Comparison of ENCODE assay signal across 16 mouse cellular contexts in genomic region chr6:106336805-106337204, GRCm38 (mm10).
"Had no signal": no experiment of that assay in that cellular context is flagged by ENCODE, and none has a peak within 500 bp of the region (broad histone marks: within the 10 kb centered on the region; RNA-seq: fewer than 3 reads in every experiment).

No protein-coding gene starts in this region.

- DNase-seq: kidney, adult 2 months; kidney, postnatal 25 days; liver, embryonic 13.5 days; lung, adult 2 months; lung, postnatal 14 days; lung, postnatal 4 days; right cerebral cortex, postnatal 14 days; spleen, adult 18-20 months; thymus, adult 18-20 months; thymus, postnatal 36 days had no signal

- H3K4me2 ChIP-seq: liver, embryonic 13.5 days; midbrain, embryonic 11.5 days; midbrain, embryonic 15.5 days; stomach, embryonic 15.5 days had no signal

- H3K4me3 ChIP-seq: liver, embryonic 13.5 days; midbrain, embryonic 15.5 days; myocyte; stomach, embryonic 15.5 days had no signal

- H3K9me3 ChIP-seq: liver, embryonic 13.5 days; midbrain, embryonic 15.5 days; stomach, embryonic 15.5 days had no signal

- H3K27me3 ChIP-seq: liver, embryonic 13.5 days; midbrain, embryonic 15.5 days; stomach, embryonic 15.5 days had no signal

- ATAC-seq: intestine, embryonic 16.5 days; midbrain, embryonic 15.5 days had no signal

- H3K9ac ChIP-seq: liver, embryonic 13.5 days; midbrain, embryonic 15.5 days; stomach, embryonic 15.5 days had no signal

- H3K4me1 ChIP-seq: liver, embryonic 13.5 days; midbrain, embryonic 15.5 days; stomach, embryonic 15.5 days had no signal

- H3K27ac ChIP-seq: kidney, postnatal 0 days; liver, embryonic 13.5 days; midbrain, embryonic 15.5 days; stomach, embryonic 15.5 days had no signal

- H3K36me3 ChIP-seq: liver, embryonic 13.5 days; midbrain, embryonic 15.5 days; stomach, embryonic 15.5 days had no signal
